Mouse (Mus musculus): ENCODE results near the gene Etl4. TPM values are rescaled to one million over a fixed set of nuclear protein-coding genes. Genes with fewer than 3 reads are reported as not detected.

Etl4 gene
- total RNA-seq, 2 experiments from 2014 or later = 138 to 142 TPM

DNA sequence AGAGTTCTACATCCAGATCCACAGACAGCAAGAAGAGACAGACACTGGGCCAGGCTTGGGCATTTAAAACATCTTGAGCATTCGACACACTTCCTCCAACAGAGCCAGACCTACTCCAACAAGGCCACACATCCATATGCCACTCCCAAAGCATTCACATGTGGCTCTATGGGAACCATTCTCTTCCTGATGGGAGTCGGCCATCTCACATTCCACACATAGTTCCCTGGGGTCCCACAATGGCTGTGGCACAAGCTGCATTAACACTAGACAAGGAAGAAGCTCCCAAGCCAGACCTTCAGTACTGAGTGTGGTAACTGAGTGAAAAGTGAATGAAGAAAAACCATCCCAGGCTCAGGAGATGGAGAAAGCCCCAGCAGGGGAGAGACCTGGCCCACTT lies 584.2 kb downstream of the Etl4 start:
- intact Hi-C loops (cut with DNase I) = loop anchor here (2.0 to 10.0 kb wide), 2 partner anchors 217 to 779 kb away; no protein-coding TSS in a partner anchor
- Histone ChIP-seq H3K4me3 (no peak overlapping the region), H3K27ac (no peak overlapping the region)
- no peak for TF ChIP-seq CTCF (IDR thresholded peaks at IDR 0.05)
- no peak for DNase-seq (ENCODE audit: extremely low spot score in 1 of 2, low spot score in 2 of 2)

DNA sequence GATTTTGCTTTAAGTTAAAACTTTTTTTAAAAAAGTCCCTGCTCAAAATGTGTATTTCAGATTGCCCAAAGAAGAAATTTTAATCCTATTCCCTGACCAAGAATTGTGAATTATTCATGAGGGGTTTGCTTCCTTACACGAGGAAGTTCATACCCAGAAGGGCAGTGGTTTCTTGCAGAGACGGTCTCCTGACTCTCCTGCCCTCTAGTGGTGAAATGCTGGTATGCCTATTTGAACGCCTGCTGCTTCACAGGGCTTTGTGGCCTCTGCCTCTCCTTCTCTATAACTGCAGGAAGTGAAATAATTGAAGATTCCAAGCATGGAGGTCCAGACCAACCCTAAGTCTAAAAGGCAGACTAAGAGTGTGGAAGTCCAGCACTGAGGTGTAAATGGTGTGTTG lies 585.1 kb downstream of the Etl4 start:
- no peak overlapping the region for H3K4me3 ChIP-seq
- peak; percentile 81 for TF ChIP-seq CTCF (IDR thresholded peaks at IDR 0.05)
- H3K27ac ChIP-seq = no peak overlapping the region
- intact Hi-C loops (cut with DNase I) = loop anchor here (2.0 to 10.0 kb wide), 2 partner anchors 218 to 780 kb away; no protein-coding TSS in a partner anchor
- DNase-seq (ENCODE audit: extremely low spot score in 1 of 2, low spot score in 2 of 2) = peak; percentile 61 to 66

DNA sequence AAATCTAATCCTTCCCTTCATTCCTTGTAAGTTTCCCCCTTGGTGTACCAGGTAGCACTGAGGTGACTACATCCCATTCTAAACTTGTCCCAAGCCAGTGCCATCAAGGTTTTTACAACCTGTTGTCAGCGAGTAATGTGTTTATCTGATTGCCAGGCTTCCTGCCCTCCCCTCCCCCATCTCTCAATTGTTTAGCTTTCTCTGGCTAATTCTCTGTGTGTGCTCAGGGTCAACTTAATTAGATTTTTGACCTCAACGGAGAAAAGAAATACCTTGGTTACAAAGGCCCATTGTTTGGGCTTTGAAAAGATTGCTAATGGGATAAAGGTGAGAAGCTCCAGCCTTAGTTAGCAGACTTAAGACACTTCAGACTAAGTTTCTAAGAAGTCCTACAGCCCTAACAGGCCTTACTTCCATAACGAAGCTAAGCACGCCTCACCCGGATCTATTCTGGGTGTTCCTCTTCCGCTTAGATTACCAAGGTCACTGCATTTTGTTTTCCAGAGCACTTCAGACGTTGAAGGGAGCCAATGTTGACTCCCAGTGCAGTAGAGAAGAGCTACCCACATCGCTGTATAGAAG lies 586.7 kb downstream of the Etl4 start:
- intact Hi-C loops (cut with DNase I) = loop anchor here (10.0 kb wide), 1 partner anchor 782 kb away; no protein-coding TSS in a partner anchor
- Histone ChIP-seq H3K4me3 (no peak overlapping the region), H3K27ac (no peak overlapping the region)
- no peak for TF ChIP-seq CTCF (IDR thresholded peaks at IDR 0.05)
- no peak for DNase-seq (ENCODE audit: extremely low spot score in 1 of 2, low spot score in 2 of 2)

DNA sequence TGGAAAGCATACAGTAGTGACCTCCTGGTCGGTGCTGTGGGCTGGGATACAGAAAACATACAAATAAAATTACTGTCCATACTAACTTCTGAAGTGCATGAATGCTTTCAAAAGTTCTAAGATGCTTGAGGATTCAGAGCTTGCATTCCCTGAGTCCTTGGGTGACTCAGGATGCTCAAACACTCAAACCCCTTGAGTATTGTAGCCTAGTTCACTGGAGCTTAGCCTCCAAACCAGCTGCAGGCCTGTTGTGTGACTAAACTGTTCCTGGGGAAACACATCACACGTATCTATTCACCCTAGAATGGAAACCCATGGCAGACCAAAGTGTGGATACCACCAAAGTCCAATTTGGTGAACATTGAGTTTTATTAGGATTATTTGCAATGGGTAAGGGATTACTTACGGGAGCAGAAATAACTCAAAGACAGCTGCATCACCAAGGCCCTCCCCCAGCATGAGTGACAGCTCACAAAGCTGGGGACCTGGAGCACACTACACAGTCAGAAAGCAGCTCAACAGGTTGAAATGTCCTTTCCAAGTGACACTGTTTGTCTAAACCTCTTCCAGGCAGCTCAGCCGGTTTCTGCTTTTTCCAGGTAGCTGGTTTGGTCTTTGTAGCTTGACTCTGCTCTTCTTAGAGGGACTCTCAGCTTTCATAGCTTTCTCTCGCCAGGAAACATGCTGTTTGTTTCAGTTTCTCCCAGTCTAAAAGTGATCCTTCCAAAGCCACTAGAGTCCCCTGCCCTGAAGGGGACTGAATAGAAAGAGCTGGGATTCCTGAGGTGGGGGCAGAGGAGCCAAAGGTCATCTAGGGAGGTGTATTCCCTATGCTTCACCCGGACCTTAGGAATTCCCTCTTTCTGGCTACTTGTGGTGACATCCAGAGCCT lies 598.5 kb downstream of the Etl4 start:
- H3K27ac ChIP-seq = no peak overlapping the region
- intact Hi-C loops (cut with DNase I) = no loop called here
- H3K4me3 ChIP-seq = no peak overlapping the region
- no peak for TF ChIP-seq CTCF (IDR thresholded peaks at IDR 0.05)
- DNase-seq (ENCODE audit: extremely low spot score in 1 of 2, low spot score in 2 of 2) = no peak

DNA sequence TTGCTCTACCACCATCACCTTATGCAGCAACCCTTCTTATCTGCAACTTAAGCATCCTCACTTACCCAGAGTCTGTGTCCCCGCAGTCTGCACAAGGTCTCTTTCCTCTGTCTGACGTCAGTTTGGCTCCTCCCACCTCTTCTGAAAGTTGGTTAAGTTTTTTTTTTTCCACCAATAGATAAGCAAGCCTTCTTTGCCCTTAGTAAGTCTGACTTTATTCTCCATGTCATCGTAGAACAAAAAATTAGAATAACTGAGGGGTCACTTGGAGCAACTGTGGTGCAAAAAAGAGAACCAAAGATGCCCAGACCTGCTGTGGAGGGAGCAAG lies 599.1 kb downstream of the Etl4 start:
- DNase-seq (ENCODE audit: extremely low spot score in 1 of 2, low spot score in 2 of 2) = no peak
- no peak overlapping the region for H3K4me3 ChIP-seq
- no peak overlapping the region for H3K27ac ChIP-seq
- no peak for TF ChIP-seq CTCF (IDR thresholded peaks at IDR 0.05)
- intact Hi-C loops (cut with DNase I) = no loop called here

DNA sequence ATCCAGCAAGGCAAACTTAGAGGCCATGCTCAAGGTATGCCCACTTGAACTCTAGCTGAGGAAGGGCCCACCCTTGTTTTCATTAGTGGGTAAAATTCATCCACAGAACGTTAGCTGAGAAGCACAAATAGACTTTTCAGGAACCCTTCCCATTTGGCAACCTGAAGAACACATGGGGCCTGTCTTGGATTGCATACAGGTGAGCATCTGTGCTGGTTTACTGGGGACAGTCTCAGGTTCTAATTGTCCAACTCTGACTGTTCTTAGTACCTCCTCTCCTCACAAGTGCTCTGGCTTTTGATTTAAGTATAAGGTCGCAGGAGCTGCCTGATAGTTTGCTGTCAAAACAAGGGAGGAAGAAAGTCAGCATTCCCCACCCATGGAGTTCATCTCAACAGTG lies 600.5 kb downstream of the Etl4 start:
- no peak overlapping the region for H3K27ac ChIP-seq
- no peak for DNase-seq (ENCODE audit: extremely low spot score in 1 of 2, low spot score in 2 of 2)
- intact Hi-C loops (cut with DNase I) = no loop called here
- no peak for TF ChIP-seq CTCF (IDR thresholded peaks at IDR 0.05)
- H3K4me3 ChIP-seq = no peak overlapping the region

DNA sequence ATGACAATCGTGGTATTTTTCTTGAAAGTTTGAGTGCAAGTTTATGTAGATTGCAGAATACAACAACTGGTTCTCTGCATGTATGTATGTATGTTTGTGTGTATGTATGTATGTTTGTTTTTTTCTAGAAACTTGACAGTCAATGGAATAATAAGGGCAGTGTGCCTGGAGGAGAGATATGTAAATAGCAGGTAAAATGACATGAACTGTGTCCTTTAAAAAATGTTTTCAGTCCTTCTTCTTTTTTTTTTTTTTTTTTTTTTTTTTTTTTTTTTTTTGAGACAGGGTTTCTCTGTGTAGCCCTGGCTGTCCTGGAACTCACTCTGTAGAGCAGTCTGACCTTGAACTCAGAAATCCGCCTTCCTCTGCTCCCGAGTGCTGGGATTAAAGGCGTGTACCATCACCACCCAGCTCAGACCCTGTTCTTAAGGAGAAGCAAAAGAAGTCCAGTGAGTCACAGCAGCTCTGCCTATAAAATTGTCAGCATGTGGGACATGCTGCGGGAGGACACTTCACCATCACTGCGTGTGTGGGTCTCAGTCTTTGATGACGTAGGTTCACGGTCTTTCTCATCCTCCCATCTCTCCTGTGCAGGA lies 606.8 kb downstream of the Etl4 start:
- H3K27ac ChIP-seq = no peak overlapping the region
- no peak overlapping the region for H3K4me3 ChIP-seq
- no peak for DNase-seq (ENCODE audit: extremely low spot score in 1 of 2, low spot score in 2 of 2)
- intact Hi-C loops (cut with DNase I) = no loop called here
- no peak for TF ChIP-seq CTCF (IDR thresholded peaks at IDR 0.05)

DNA sequence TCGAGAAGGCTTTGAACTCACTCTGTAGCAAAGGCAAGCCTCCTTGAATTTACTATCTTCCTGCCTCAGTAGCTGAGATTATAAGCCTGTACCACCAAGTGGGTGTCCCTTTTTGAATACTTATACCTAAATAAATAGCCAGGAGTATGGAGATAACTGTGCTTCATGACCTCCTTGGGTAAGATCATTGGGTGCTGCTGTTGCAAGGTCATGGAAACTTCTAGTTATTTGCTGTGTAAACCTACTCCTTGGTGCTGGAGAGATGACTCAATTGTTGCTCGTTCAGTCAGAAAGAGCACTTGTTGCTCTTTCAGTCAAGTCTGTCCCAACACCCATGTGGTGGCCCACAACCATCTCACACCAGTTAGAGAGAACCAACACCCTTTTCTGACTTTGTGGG lies 608.3 kb downstream of the Etl4 start:
- no peak for DNase-seq (ENCODE audit: extremely low spot score in 1 of 2, low spot score in 2 of 2)
- no peak overlapping the region for H3K4me3 ChIP-seq
- no peak for TF ChIP-seq CTCF (IDR thresholded peaks at IDR 0.05)
- no peak overlapping the region for H3K27ac ChIP-seq
- intact Hi-C loops (cut with DNase I) = no loop called here

DNA sequence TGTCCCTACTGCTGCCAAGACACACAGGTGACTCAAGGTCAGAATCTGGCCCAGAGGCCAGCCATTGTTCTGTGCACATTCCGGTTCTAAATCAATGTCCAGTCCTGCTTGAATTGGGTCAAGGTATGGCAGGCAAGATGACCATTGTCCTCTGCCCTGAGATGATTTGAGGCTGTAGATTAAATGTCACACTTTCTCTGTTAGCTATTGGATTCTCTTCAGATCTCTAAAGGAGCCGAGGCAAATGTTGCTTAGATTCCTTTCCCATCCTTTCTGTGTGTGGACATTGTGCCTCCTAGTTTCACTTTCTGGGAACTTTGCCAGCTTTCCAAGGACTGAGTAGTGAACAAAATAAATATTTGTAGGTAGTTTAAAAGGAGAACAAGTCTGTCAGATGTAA lies 608.9 kb downstream of the Etl4 start:
- no peak for DNase-seq (ENCODE audit: extremely low spot score in 1 of 2, low spot score in 2 of 2)
- Histone ChIP-seq H3K4me3 (no peak overlapping the region), H3K27ac (no peak overlapping the region)
- intact Hi-C loops (cut with DNase I) = no loop called here
- no peak for TF ChIP-seq CTCF (IDR thresholded peaks at IDR 0.05)

DNA sequence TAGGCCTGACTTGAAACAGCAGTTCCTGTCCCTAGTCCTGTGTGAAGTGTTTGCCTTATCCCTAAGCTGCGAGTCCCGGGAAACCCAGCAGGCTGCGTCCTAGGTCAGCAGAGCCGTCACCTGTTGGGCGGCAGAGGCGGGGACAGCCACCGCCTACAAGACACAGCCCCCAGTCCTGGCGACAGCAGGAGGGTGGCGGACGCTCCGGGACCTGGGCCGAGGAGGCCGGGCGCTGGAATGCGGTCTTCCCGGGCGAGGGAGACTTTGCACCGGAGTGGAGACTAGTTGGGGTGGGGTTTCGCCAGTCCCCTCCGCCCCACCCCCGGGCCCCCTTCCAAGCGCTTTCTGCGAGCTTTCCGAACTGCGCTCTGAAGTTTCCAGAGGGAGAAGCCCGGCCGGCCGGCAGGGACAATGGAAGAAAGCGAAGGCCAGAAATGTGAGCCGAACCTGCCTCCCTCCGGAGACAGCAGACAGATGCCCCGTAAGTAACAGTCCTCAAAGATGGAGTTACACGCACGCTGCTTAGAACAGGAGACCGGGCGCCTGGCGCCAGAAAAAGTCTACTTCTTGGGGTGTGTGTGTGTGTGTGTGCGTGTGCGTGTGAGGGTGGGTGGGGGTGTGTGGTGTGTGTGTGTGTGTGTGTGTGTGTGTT lies 610.0 kb downstream of the Etl4 start:
- DNase-seq (ENCODE audit: extremely low spot score in 1 of 2, low spot score in 2 of 2) = peak in 1 of 2 experiments; percentile 18
- Histone ChIP-seq H3K27ac (peak overlapping the region; percentile 21; the same call in 1 of the 2 replicates), H3K4me3 (peak overlapping the region; percentile 46)
- intact Hi-C loops (cut with DNase I) = no loop called here
- no peak for TF ChIP-seq CTCF (IDR thresholded peaks at IDR 0.05)

DNA sequence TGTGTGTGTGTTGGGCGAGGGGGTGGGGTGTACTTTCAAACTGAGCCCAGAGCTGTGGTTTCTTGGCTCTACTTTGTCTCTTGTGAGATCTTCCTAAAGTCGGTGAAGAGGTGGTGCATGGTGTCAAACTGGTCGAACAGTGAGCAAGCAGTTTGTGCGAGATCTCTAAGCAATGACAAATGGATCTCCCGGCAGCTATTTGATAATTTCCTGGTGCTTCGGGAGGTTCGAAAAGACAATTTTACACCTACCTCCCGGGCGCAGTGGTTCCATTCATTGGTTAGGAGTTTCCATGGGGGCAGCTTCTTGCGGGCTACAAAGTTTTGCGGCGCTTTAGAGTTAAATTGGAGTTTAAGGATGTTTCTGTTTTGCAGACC lies 610.5 kb downstream of the Etl4 start:
- Histone ChIP-seq H3K27ac (no peak overlapping the region), H3K4me3 (peak overlapping the region; percentile 25)
- no peak for TF ChIP-seq CTCF (IDR thresholded peaks at IDR 0.05)
- no peak for DNase-seq (ENCODE audit: extremely low spot score in 1 of 2, low spot score in 2 of 2)
- intact Hi-C loops (cut with DNase I) = no loop called here

Measured in left cerebral cortex, adult 2 months (tissue).